Mouse (Mus musculus): ENCODE data around the gene Tgif1. TPM values are rescaled to one million over a fixed set of nuclear protein-coding genes. Genes with fewer than 3 reads are reported as not detected.

The Tgif1 gene
- polyA plus RNA-seq, 1 experiment from 2014 or later: 126 TPM

DNA sequence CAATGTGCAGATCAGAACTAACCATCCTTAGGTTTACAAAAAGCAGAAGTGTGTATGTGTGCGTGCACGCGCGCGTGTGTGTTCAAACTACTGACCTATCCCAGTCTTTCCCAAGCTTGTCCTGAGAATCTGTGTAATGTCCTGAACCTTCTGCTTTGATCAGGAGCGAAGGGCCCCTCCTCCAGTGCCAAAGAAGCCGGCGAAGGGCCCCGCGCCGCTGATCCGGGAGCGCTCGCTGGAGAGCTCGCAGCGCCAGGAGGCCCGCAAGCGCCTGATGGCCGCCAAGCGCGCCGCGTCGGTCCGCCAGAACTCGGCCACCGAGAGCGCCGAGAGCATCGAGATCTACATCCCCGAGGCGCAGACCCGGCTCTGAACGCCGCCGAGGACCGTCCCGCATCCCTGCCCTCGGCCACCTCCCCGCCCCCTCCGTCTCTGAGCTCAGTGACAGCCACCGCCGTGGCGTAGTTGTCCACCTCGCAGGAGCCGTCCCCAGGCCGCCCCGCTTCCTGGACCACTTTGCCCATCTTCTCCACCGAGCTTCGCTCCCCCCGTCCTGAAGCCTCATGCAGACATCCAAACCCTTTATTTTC lies 35.4 kb downstream of the Tgif1 start:
- Histone ChIP-seq H3K4me1 (peaks cover 15% of the 10 kb centered on the region; the same call in 1 of the 2 replicates), H3K27me3 (peaks cover 29% of the 10 kb centered on the region), H3K9ac (peak overlapping the region; percentile 53), H3K36me3 (no peaks in the 10 kb centered on the region), H3K4me3 (peak overlapping the region; percentile 49), H3K9me3 (no peaks in the 10 kb centered on the region), H3K4me2 (replicated peaks) (peak overlapping the region; percentile 90), H3K27ac (no peak overlapping the region)
- 3% methylated on average over 51 of the region's 51 CpGs for WGBS
- ATAC-seq (ENCODE audit: insufficient number of reproducible peaks, insufficient read depth, low FRiP score, low TSS enrichment): no peak

DNA sequence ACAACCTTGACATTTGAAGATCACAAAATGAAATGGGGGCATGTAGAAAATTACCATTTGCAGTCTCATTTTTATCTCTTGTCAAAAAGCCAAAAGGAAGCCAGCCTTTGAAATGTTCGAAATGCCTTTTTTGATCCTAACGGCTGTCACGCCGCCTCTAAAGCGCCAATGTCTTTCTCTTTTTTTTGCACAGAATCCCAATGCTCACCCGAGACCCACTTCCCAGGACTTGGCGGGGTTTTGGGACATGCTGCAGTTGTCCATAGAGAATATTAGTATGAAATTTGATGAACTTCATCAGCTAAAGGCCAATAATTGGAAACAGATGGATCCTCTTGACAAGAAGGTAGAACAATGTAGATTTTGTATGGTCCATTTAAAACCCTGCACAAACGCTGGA lies 38.3 kb downstream of the Tgif1 start:
- H3K9me3 ChIP-seq: no peaks in the 10 kb centered on the region
- H3K36me3 ChIP-seq: no peaks in the 10 kb centered on the region
- no peak overlapping the region for H3K4me3 ChIP-seq
- no peak for ATAC-seq (ENCODE audit: insufficient number of reproducible peaks, insufficient read depth, low FRiP score, low TSS enrichment)
- no peak overlapping the region for H3K4me2 ChIP-seq (replicated peaks)
- peaks cover 26% of the 10 kb centered on the region for H3K27me3 ChIP-seq
- no peak overlapping the region for H3K27ac ChIP-seq
- WGBS: 51% methylated on average over 8 of the region's 8 CpGs
- H3K9ac ChIP-seq: no peak overlapping the region
- H3K4me1 ChIP-seq: peaks cover 15% of the 10 kb centered on the region; the same call in 1 of the 2 replicates

DNA sequence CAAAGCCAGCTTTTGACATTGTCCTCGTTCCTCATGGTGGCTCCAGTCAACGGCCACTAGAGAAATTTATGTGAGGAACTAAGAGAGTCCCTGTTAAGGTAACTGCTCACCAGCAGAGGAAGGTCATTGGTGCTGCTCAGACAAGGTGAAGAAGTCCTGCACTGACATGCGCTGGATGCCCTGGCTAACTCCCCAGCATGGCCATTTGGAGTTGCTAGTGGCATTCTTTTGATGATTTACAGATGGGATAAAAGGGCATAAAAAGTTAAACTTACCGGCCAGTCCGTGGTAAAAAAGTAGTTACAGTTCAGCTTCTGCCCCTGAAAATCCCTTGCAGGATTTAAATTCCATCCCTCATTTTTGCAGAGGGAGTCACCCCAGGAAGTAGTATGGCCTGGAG lies 42.6 kb downstream of the Tgif1 start:
- H3K9ac ChIP-seq: no peak overlapping the region
- no peaks in the 10 kb centered on the region for H3K27me3 ChIP-seq
- H3K9me3 ChIP-seq: no peaks in the 10 kb centered on the region
- H3K36me3 ChIP-seq: no peaks in the 10 kb centered on the region
- H3K4me1 ChIP-seq: peaks cover 12% of the 10 kb centered on the region; the same call in 1 of the 2 replicates
- H3K27ac ChIP-seq: no peak overlapping the region
- no peak overlapping the region for H3K4me2 ChIP-seq (replicated peaks)
- no peak overlapping the region for H3K4me3 ChIP-seq
- no peak for ATAC-seq (ENCODE audit: insufficient number of reproducible peaks, insufficient read depth, low FRiP score, low TSS enrichment)
- WGBS: 70% methylated on average over 5 of the region's 5 CpGs

DNA sequence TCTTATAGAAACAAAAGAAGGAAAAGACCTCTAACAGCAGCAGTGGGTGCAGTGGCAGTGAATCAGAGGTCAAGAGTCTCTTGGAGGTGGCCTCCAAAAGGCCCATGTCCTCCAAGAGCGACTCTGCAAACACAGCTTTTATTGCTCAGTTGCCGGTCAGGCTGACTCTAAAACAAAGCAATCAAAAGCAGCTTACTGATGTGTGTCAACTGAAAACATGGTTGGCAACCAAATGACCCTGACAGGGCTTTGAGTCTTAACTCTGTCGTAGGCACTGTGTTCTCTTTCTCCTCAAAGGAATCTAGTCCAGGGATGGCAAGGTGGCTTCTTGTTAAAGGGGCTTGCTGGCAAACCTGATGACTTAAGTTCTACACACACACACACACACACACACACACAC lies 43.6 kb downstream of the Tgif1 start:
- WGBS: 54% methylated on average over 3 of the region's 3 CpGs

DNA sequence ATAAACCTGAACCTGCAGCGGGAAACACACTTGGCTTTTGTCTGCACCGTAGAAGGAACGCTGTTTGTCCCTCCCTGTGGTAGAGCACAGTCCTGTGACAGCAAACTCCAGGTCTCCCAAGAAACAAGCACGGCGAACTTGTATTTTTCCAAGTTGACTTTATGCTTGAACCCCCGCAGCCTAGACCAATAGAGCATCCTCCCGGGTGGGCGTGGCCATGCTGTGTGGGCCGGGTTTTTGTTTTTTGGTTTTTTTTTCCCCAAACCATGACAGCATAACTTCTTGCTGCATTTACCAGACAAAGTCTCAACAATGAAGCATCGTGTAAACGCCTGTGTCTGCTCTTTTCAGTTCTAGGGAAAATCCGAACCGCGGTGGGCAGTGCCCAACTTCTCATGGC lies 44.5 kb downstream of the Tgif1 start:
- no peak overlapping the region for H3K4me3 ChIP-seq
- no peak overlapping the region for H3K9ac ChIP-seq
- no peak overlapping the region for H3K27ac ChIP-seq
- no peaks in the 10 kb centered on the region for H3K36me3 ChIP-seq
- peak overlapping the region; percentile 21 for H3K4me2 ChIP-seq (replicated peaks)
- peaks cover 7% of the 10 kb centered on the region; the same call in 1 of the 2 replicates for H3K4me1 ChIP-seq
- H3K27me3 ChIP-seq: no peaks in the 10 kb centered on the region
- no peaks in the 10 kb centered on the region for H3K9me3 ChIP-seq
- ATAC-seq (ENCODE audit: insufficient number of reproducible peaks, insufficient read depth, low FRiP score, low TSS enrichment): no peak
- WGBS: 35% methylated on average over 14 of the region's 14 CpGs

More for the DNA sequence above, 43.6 kb downstream of the Tgif1 start:
- Histone ChIP-seq H3K27me3 (no peaks in the 10 kb centered on the region), H3K4me1 (peaks cover 7% of the 10 kb centered on the region; the same call in 1 of the 2 replicates), H3K4me3 (no peak overlapping the region), H3K9ac (no peak overlapping the region), H3K36me3 (no peaks in the 10 kb centered on the region), H3K27ac (no peak overlapping the region), H3K4me2 (replicated peaks) (no peak overlapping the region), H3K9me3 (no peaks in the 10 kb centered on the region)
- ATAC-seq (ENCODE audit: insufficient number of reproducible peaks, insufficient read depth, low FRiP score, low TSS enrichment): no peak

DNA sequence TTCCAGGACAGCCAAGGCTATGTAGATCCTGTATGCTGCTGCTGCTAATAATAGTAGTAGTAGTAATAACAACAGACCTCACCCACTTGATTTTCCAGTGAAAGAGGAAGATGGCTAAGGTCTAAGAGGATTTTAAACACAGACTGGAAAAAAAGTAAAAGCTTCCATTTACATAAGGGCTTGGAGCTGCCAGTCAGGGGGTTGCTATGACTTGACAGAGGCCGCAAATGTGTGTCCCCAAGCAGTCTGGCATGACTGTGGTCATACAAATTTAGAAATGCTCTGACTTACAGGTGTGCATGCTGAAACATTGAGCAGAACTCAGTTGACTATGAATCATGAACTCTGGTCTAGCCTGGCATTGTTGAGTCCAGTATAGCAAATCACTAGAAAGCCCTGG lies 45.5 kb downstream of the Tgif1 start:
- H3K4me2 ChIP-seq (replicated peaks): no peak overlapping the region
- peaks cover 7% of the 10 kb centered on the region; the same call in 1 of the 2 replicates for H3K4me1 ChIP-seq
- no peak overlapping the region for H3K9ac ChIP-seq
- 86% methylated on average over 1 of the region's 1 CpGs for WGBS
- H3K27ac ChIP-seq: no peak overlapping the region
- no peak for ATAC-seq (ENCODE audit: insufficient number of reproducible peaks, insufficient read depth, low FRiP score, low TSS enrichment)
- H3K4me3 ChIP-seq: no peak overlapping the region
- no peaks in the 10 kb centered on the region for H3K27me3 ChIP-seq
- H3K36me3 ChIP-seq: no peaks in the 10 kb centered on the region
- H3K9me3 ChIP-seq: no peaks in the 10 kb centered on the region

DNA sequence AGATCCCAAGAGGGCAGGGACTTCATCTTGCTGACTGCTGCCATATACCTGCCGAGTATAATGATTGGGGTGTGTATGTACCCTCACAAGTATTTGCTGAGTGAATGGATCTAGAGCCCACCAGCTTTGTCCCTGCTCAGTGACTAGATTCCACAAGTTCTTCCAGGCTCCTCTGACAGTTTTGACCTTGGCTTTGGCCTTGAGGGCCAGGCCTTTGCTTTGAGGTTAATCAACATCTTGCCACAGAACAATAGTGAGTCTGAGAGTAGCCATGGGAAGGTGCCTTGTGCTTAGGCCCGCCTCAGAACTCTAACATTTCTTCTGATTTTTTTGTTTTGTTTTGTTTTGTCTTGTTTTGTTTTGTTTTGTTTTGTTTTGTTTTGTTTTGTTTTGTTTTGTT lies 46.7 kb downstream of the Tgif1 start:
- Histone ChIP-seq H3K9ac (no peak overlapping the region), H3K4me3 (no peak overlapping the region), H3K27me3 (no peaks in the 10 kb centered on the region), H3K27ac (no peak overlapping the region), H3K4me2 (replicated peaks) (no peak overlapping the region), H3K4me1 (peaks cover 7% of the 10 kb centered on the region; the same call in 1 of the 2 replicates), H3K36me3 (no peaks in the 10 kb centered on the region), H3K9me3 (no peaks in the 10 kb centered on the region)
- ATAC-seq (ENCODE audit: insufficient number of reproducible peaks, insufficient read depth, low FRiP score, low TSS enrichment): no peak
- 94% methylated on average over 2 of the region's 2 CpGs for WGBS

DNA sequence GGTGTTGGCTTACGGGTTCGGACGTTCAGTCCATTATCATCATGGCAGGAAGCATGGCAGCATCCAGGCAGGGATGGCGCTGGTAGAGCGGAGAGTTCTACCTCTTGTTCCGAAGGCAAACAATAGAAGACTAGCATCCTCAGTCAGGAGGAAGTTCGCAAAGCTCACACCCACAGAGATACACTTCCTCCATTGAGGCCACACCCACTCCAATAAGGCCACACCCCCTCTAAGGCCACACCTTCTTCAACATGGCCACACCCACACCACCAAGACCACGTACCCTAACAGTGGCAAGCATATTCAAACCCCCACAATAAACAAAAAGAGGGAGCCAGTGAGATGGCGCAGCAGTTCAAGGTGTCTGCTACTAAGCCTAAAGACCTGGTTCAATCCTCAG lies 47.5 kb downstream of the Tgif1 start:
- no peak for ATAC-seq (ENCODE audit: insufficient number of reproducible peaks, insufficient read depth, low FRiP score, low TSS enrichment)
- no peaks in the 10 kb centered on the region for H3K27me3 ChIP-seq

DNA sequence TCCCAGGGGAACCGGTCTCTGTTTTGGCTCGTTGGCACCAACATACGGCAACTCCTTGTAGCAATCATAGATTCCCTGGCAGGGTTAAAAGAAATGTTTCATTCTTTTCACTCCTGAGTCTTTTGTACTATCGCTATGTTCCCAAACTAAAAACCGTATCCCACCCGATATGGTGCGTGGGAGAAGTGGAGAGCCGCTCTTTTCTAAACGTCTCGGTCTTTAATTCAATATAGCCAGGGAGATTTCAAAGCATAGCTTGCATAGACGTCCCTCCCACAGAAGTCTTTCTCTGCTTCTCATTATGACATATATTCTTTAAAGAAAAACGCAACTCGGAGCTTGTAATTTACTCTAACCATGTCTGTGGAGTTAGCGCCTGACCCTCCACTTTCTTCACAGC lies 51.3 kb downstream of the Tgif1 start:
- 60% methylated on average over 14 of the region's 14 CpGs for WGBS
- no peak for ATAC-seq (ENCODE audit: insufficient number of reproducible peaks, insufficient read depth, low FRiP score, low TSS enrichment)
- no peaks in the 10 kb centered on the region for H3K9me3 ChIP-seq

More for the DNA sequence above, 47.5 kb downstream of the Tgif1 start:
- 93% methylated on average over 9 of the region's 9 CpGs for WGBS
- Histone ChIP-seq H3K36me3 (no peaks in the 10 kb centered on the region), H3K9ac (no peak overlapping the region), H3K4me1 (peaks cover 7% of the 10 kb centered on the region; the same call in 1 of the 2 replicates), H3K9me3 (no peaks in the 10 kb centered on the region), H3K27ac (no peak overlapping the region), H3K4me3 (no peak overlapping the region), H3K4me2 (replicated peaks) (no peak overlapping the region)

DNA sequence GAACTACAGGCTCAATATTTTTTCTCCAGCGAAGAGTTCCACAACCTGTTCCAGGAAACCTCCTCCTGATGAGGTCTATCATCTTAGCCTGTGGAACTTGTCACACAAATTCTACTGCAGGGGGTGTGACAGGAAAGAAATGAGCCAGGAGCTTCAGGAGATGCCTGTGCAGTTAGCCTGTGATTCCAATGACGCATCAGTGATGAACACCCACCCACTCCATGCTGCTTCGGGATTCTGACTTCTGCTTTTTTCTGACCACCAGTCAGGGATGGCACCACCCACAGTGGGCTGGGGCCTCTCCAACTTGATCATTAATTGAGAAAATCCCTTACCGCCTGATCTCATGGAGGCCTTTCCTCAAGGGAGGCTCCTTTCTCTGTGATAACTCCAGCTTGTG lies 54.1 kb downstream of the Tgif1 start:
- H3K9ac ChIP-seq: no peak overlapping the region
- no peaks in the 10 kb centered on the region for H3K27me3 ChIP-seq
- H3K36me3 ChIP-seq: no peaks in the 10 kb centered on the region
- 75% methylated on average over 4 of the region's 4 CpGs for WGBS
- no peak overlapping the region for H3K4me3 ChIP-seq
- H3K4me1 ChIP-seq: peaks cover 12% of the 10 kb centered on the region
- no peak for ATAC-seq (ENCODE audit: insufficient number of reproducible peaks, insufficient read depth, low FRiP score, low TSS enrichment)
- H3K27ac ChIP-seq: no peak overlapping the region
- no peak overlapping the region for H3K4me2 ChIP-seq (replicated peaks)
- H3K9me3 ChIP-seq: no peaks in the 10 kb centered on the region

More for the DNA sequence above, 51.3 kb downstream of the Tgif1 start:
- Histone ChIP-seq H3K4me2 (replicated peaks) (no peak overlapping the region), H3K36me3 (no peaks in the 10 kb centered on the region), H3K27ac (no peak overlapping the region), H3K4me1 (no peaks in the 10 kb centered on the region), H3K4me3 (no peak overlapping the region), H3K27me3 (no peaks in the 10 kb centered on the region), H3K9ac (no peak overlapping the region)

DNA sequence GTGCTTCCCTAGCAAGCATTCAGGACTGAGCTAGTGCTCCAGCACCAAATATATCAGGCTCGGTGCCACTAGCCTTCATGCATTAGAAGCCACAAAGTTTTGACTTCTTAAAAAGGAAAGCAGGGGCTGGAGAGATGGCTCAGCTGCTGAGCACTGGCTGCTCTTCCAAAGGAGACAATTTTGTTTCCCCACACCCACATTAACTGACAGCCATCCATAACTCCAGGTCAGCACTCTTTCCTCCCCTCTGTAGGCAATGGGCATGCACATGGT lies 55.6 kb downstream of the Tgif1 start:
- Histone ChIP-seq H3K36me3 (no peaks in the 10 kb centered on the region), H3K27me3 (no peaks in the 10 kb centered on the region), H3K4me2 (replicated peaks) (no peak overlapping the region), H3K9me3 (no peaks in the 10 kb centered on the region), H3K9ac (no peak overlapping the region), H3K4me1 (peaks cover 18% of the 10 kb centered on the region), H3K4me3 (no peak overlapping the region), H3K27ac (no peak overlapping the region)
- 83% methylated on average over 1 of the region's 1 CpGs for WGBS
- ATAC-seq (ENCODE audit: insufficient number of reproducible peaks, insufficient read depth, low FRiP score, low TSS enrichment): no peak

DNA sequence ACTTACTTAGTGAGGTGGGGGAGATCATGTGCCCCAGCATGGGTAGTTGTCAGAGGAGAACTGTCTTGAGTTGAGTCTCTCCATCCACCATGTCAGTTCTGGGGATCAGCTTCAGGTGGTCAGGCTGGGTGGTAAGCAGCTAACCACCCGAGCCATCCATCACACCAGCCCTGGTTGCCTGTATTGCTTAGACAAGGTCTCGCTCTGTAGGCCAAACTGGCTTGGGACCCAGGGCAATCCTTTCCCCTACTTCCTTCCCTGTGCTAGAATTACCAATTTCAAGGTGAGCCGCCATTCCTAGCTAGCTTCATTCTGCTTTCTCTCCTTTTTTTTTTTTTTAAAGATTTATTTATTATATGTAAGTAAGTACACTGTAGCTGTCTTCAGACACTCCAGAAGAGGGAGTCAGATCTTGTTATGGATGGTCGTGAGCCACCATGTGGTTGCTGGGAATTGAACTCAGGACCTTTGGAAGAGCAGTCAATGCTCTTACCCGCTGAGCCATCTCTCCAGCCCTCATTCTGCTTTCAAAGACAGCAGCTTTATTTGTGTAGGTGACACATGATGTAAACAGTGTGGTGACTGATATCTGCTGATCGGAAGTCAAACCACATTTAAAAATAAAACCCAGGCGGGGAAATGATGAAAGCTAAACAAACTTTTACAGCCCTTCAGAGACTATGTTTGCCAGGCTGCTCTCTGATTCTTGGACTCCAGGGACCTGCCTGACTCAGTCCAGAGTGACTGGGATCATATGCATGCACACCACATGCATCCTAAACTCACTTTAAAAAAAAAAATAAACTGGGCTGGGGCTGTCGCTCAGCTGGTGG lies 56.2 kb downstream of the Tgif1 start:
- H3K9me3 ChIP-seq: no peaks in the 10 kb centered on the region
- WGBS: 76% methylated on average over 8 of the region's 8 CpGs
- H3K27ac ChIP-seq: no peak overlapping the region
- no peak overlapping the region for H3K4me3 ChIP-seq
- H3K27me3 ChIP-seq: no peaks in the 10 kb centered on the region
- peaks cover 18% of the 10 kb centered on the region for H3K4me1 ChIP-seq
- no peak overlapping the region for H3K4me2 ChIP-seq (replicated peaks)
- ATAC-seq (ENCODE audit: insufficient number of reproducible peaks, insufficient read depth, low FRiP score, low TSS enrichment): no peak
- H3K9ac ChIP-seq: no peak overlapping the region
- no peaks in the 10 kb centered on the region for H3K36me3 ChIP-seq

Data from embryonic facial prominence, embryonic 12.5 days (tissue).